Comparison of ENCODE assay signal across 8 mouse cellular contexts in the genomic region with DNA sequence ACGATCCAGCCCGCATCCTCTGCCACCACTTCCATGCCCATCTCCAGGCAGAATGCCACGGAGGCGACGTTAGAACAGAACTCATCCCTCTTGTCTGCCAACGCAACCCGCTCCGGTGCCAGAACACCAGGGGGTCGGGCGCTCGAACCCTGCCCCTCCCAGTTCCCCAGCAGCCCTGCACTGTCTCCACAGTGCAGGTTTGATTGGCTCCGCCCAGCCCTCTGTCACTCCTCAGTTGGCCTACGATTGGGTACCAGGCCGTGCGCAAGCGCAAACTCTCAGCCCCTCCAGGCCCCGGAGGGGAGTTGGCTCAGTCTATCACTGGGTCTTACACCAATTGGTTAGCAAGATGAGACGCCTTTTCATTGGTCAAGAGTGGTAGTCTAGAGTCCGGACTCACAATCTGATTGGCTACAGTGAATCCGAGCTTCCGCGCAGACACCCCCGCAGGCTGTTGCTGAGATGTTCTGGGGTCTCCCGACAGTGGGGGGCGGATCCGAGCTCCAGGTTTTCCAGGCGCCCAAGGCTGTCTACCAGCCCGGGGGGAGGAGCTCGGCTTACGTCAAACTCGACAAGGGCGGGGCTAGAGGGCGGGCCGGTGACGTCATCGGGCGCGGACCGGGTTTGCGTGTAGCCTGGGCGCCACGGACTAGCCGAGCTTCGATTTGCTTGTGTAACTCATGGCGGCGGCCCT. TPM values are rescaled to one million over a fixed set of nuclear protein-coding genes. Genes with fewer than 3 reads are reported as not detected.
DNase-seq lines count a peak whose midpoint lies in the region; ATAC-seq and TF ChIP-seq lines count a peak whose summit lies in the region.

No protein-coding gene starts in this region.

- WGBS in kidney, embryonic 14.5 days: under 1% methylated on average over 46 of the region's 46 CpGs
- WGBS in limb, embryonic 15.5 days: under 1% methylated on average over 45 of the region's 46 CpGs

- peak; percentile 97 for ATAC-seq in kidney, embryonic 14.5 days (ENCODE audit: low FRiP score, low TSS enrichment)
- ATAC-seq in limb, embryonic 15.5 days (ENCODE audit: insufficient number of reproducible peaks, low FRiP score, low TSS enrichment, low read depth): peak; percentile 96

- peaks cover 15% of the 10 kb centered on the region for H3K4me1 ChIP-seq in bone marrow macrophage, adult 2 months (ENCODE audit: control insufficient read depth, insufficient read depth, low read length)
- H3K4me1 ChIP-seq in embryonic fibroblast, embryonic 13.5 days (ENCODE audit: control insufficient read depth, insufficient read depth, low read length): peaks cover 7% of the 10 kb centered on the region; the same call in 1 of the 2 replicates
- H3K4me1 ChIP-seq in kidney, embryonic 14.5 days (ENCODE audit: control insufficient read depth, insufficient read depth, low read length): 0 out of 2 replicates have a peak, but pooled peaks cover 4% of the 10 kb centered on the region
- peaks cover 2% of the 10 kb centered on the region; the same call in 1 of the 2 replicates for H3K4me1 ChIP-seq in limb, embryonic 15.5 days

- DNase-seq in heart, adult 9 months (ENCODE audit: low spot score in 2 of 2): peak; percentile 98 to 99
- peak; percentile 90 to 96 for DNase-seq in monocyte, adult 2 months (ENCODE audit: low read depth in 1 of 2, low spot score in 2 of 2)
- DNase-seq in splenic B cell, adult 2 months (ENCODE audit: low read depth, low spot score): peak; percentile 98

- 0 out of 2 replicates have a peak, but pooled peaks cover 2% of the 10 kb centered on the region for H3K9me3 ChIP-seq in kidney, embryonic 14.5 days (ENCODE audit: control insufficient read depth, low read length)
- no peaks in the 10 kb centered on the region for H3K9me3 ChIP-seq in limb, embryonic 15.5 days

- TF ChIP-seq CTCF in C2C12 (IDR thresholded peaks at IDR 0.05; ENCODE audit: control insufficient read depth, insufficient read depth, insufficient read length): no peak
- no peak for TF ChIP-seq CTCF in bone marrow macrophage, adult 2 months (IDR thresholded peaks at IDR 0.05; ENCODE audit: low read depth, low read length)
- TF ChIP-seq CTCF in embryonic fibroblast, embryonic 13.5 days (IDR thresholded peaks at IDR 0.05; ENCODE audit: borderline replicate concordance, insufficient read depth, low read length): no peak

- H3K36me3 ChIP-seq in C2C12 (ENCODE audit: control insufficient read depth, insufficient read depth): peaks cover 2% of the 10 kb centered on the region
- H3K36me3 ChIP-seq in kidney, embryonic 14.5 days (ENCODE audit: control insufficient read depth, insufficient read depth, low read length): peaks cover 5% of the 10 kb centered on the region; the same call in 1 of the 2 replicates
- H3K36me3 ChIP-seq in limb, embryonic 15.5 days: no peaks in the 10 kb centered on the region; the same call in 1 of the 2 replicates
- no peaks in the 10 kb centered on the region for H3K36me3 ChIP-seq in splenic B cell, adult 2 months (ENCODE audit: control insufficient read depth, insufficient read depth, low read length, poor library complexity, severe bottlenecking)

- peak overlapping the region; percentile 79 for H3K4me2 ChIP-seq in kidney, embryonic 14.5 days (replicated peaks; ENCODE audit: low read depth, low read length)
- H3K4me2 ChIP-seq in limb, embryonic 15.5 days: peak overlapping the region; percentile 76

- H3K27me3 ChIP-seq in C2C12 (ENCODE audit: control insufficient read depth, insufficient read depth, insufficient read length): no peaks in the 10 kb centered on the region
- no peaks in the 10 kb centered on the region for H3K27me3 ChIP-seq in kidney, embryonic 14.5 days (ENCODE audit: control insufficient read depth, insufficient read depth, low read length)
- no peaks in the 10 kb centered on the region for H3K27me3 ChIP-seq in limb, embryonic 15.5 days
- no peaks in the 10 kb centered on the region for H3K27me3 ChIP-seq in splenic B cell, adult 2 months (ENCODE audit: control insufficient read depth, insufficient read depth, low read length, poor library complexity, severe bottlenecking)

- peak overlapping the region; percentile 90 for H3K27ac ChIP-seq in bone marrow macrophage, adult 2 months (ENCODE audit: insufficient read depth, low read depth, low read length)
- peak overlapping the region; percentile 94 for H3K27ac ChIP-seq in embryonic fibroblast, embryonic 13.5 days (ENCODE audit: insufficient read depth, low read length)
- peak overlapping the region; percentile 96 for H3K27ac ChIP-seq in kidney, embryonic 14.5 days (ENCODE audit: low read depth, low read length)
- peak overlapping the region; percentile 98 for H3K27ac ChIP-seq in limb, embryonic 15.5 days

- peak overlapping the region; percentile 81 for H3K9ac ChIP-seq in kidney, embryonic 14.5 days (ENCODE audit: low read depth, low read length)
- H3K9ac ChIP-seq in limb, embryonic 15.5 days: peak overlapping the region; percentile 67

- H3ac ChIP-seq in C2C12 (ENCODE audit: control insufficient read depth, insufficient read length, low read depth): peak overlapping the region; percentile 89

- peak overlapping the region; percentile 71 for H3K4me3 ChIP-seq in C2C12 (ENCODE audit: insufficient read depth, poor library complexity, severe bottlenecking)
- H3K4me3 ChIP-seq in bone marrow macrophage, adult 2 months (ENCODE audit: insufficient read depth, low read length): peak overlapping the region; percentile 97
- H3K4me3 ChIP-seq in embryonic fibroblast, embryonic 13.5 days (ENCODE audit: insufficient read depth, low read length): peak overlapping the region; percentile 62
- peak overlapping the region; percentile 67 for H3K4me3 ChIP-seq in kidney, embryonic 14.5 days (ENCODE audit: low read length)
- H3K4me3 ChIP-seq in limb, embryonic 15.5 days: peak overlapping the region; percentile 84

- H3K79me2 ChIP-seq in C2C12 (ENCODE audit: control insufficient read depth, insufficient read depth): peaks cover 39% of the 10 kb centered on the region

- H3K79me3 ChIP-seq in C2C12 (ENCODE audit: low read depth): peaks cover 36% of the 10 kb centered on the region

- 0 out of 2 replicates have a peak, but pooled peaks have one; percentile 75 for TF ChIP-seq POLR2A in bone marrow macrophage, adult 2 months (IDR thresholded peaks at IDR 0.05; ENCODE audit: borderline replicate concordance, low read depth, low read length)
- TF ChIP-seq POLR2A in embryonic fibroblast, embryonic 13.5 days (IDR thresholded peaks at IDR 0.05; ENCODE audit: low read depth, low read length): peak; percentile 96

TF ChIP-seq in C2C12, 6 proteins besides CTCF, POLR2A, EP300 and RAD21:
- TF ChIP-seq MYOD1 (IDR thresholded peaks at IDR 0.05; ENCODE audit: control insufficient read depth, insufficient read length, low read depth) (no peak), MYOG (IDR thresholded peaks at IDR 0.05; ENCODE audit: control insufficient read depth, extremely low read depth, insufficient read length) (no peak), MAX (IDR thresholded peaks at IDR 0.05) (no peak), USF1 (IDR thresholded peaks at IDR 0.05; ENCODE audit: low read depth) (no peak), CEBPB (IDR thresholded peaks at IDR 0.05; ENCODE audit: low read depth) (no peak), FOSL1 (IDR thresholded peaks at IDR 0.05; ENCODE audit: insufficient read depth, low read length, poor library complexity, severe bottlenecking) (no peak)

RNA-seq across cellular contexts. Expression of a gene that starts 0.8 kb away (rescaled TPM):
- polyA plus RNA-seq in C2C12 (2012; fragmentation: generic; extraction: Trizol): 11.8 TPM
- 32.3 and 33.2 TPM in 2 replicates for polyA plus RNA-seq in bone marrow macrophage, adult 2 months (2012; ENCODE audit: insufficient read depth, insufficient read length, missing spikeins)
- 31.0 and 31.1 TPM in 2 replicates for polyA plus RNA-seq in embryonic fibroblast, embryonic 13.5 days (2011; ENCODE audit: insufficient read length, low read depth, missing spikeins)
- 12.1 and 15.8 TPM in 2 replicates for polyA plus RNA-seq in kidney, embryonic 14.5 days (2014; fragmentation: Nextera tagmentation; extraction: Ambion mirVana)
- polyA plus RNA-seq in limb, embryonic 15.5 days (2015; fragmentation: Nextera tagmentation; extraction: Ambion mirVana): 16.3 and 17.2 TPM in 2 replicates

Comparison
In these comparisons a context has a peak if more than half of its experiments do, and no peak if none do; other contexts are left out.
1. Peak in every context shown above with its lines: DNase-seq, ATAC-seq, H3K4me3 ChIP-seq and H3K27ac ChIP-seq.